Mouse (Mus musculus): Measurements from ENCODE around the gene Srek1ip1.

DNA sequence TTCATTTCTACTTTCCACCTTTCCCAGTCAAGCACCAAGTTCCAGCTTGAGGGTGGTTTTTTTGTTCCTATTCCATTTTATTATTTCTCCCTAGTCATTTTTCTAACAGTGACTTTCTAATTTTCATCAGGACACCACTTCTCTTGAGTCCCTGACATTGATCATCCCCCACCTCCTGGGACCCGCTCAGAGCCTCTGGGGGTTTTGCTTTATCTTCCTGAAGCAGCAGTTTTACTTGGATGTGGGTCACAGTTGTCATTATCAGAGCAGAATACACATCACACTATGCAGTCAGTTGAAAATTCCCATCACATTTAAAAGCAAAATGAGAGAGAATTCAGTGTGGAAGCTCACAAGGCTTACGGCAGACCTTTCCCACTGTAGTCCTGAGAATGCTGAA lies 61.4 kb downstream of the Srek1ip1 start:
- no peak for TF ChIP-seq CTCF (IDR thresholded peaks at IDR 0.05; ENCODE audit: low read depth)
- no peak for TF ChIP-seq EP300 (IDR thresholded peaks at IDR 0.05; ENCODE audit: low read depth)

Data from liver, embryonic 14.5 days (tissue).